Mouse (Mus musculus): ENCODE measurements at regions not wholly inside any gene's neighbourhood (a gene's known extent, or its start where the extent isn't known, plus 50 kb on each side); places are given as distances from the start of the nearest gene placed in this dataset.

GRCm38 (mm10) chr4:153876954-153877642 is 79.9 kb upstream of the A430005L14Rik start:
- no peak overlapping the region for H3K4me3 ChIP-seq (ENCODE audit: insufficient read depth, low read length)
- no peaks in the 10 kb centered on the region for H3K4me1 ChIP-seq (ENCODE audit: control insufficient read depth, insufficient read depth, low read length)
- no peak for TF ChIP-seq POLR2A (IDR thresholded peaks at IDR 0.05; ENCODE audit: borderline replicate concordance, low read depth, low read length)
- TF ChIP-seq CTCF (IDR thresholded peaks at IDR 0.05; ENCODE audit: low read depth, low read length): no peak
- H3K27ac ChIP-seq (ENCODE audit: insufficient read depth, low read depth, low read length): no peak overlapping the region

DNA sequence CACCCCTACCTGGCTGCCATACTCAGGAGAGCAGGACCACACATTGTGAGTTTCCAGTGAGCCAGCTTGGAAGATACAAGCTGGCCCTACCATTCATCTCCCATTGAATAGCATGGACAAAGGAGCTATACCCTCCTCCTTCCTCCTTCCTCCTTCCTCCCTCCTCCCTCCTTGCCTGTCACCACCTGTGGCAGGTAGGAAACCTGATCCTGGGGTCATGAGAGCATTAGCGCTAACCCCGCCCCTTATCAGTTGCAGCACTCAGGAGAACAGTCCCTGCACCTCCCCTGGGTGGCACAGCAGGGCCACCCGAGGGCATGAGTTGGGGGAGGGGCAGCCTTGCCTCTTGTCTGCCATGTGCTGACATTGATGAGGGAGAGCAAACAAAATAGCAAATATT is 74.0 kb upstream of the A430005L14Rik start:
- no peak overlapping the region for H3K27ac ChIP-seq (ENCODE audit: insufficient read depth, low read depth, low read length)
- H3K4me1 ChIP-seq (ENCODE audit: control insufficient read depth, insufficient read depth, low read length): no peaks in the 10 kb centered on the region
- no peak for TF ChIP-seq CTCF (IDR thresholded peaks at IDR 0.05; ENCODE audit: low read depth, low read length)
- no peak overlapping the region for H3K4me3 ChIP-seq (ENCODE audit: insufficient read depth, low read length)

GRCm38 (mm10) chr4:153884044-153884443 is 73.0 kb upstream of the A430005L14Rik start:
- no peak for TF ChIP-seq POLR2A (IDR thresholded peaks at IDR 0.05; ENCODE audit: borderline replicate concordance, low read depth, low read length)
- no peak for TF ChIP-seq CTCF (IDR thresholded peaks at IDR 0.05; ENCODE audit: low read depth, low read length)
- H3K27ac ChIP-seq (ENCODE audit: insufficient read depth, low read depth, low read length): no peak overlapping the region
- H3K4me1 ChIP-seq (ENCODE audit: control insufficient read depth, insufficient read depth, low read length): no peaks in the 10 kb centered on the region
- no peak overlapping the region for H3K4me3 ChIP-seq (ENCODE audit: insufficient read depth, low read length)

DNA sequence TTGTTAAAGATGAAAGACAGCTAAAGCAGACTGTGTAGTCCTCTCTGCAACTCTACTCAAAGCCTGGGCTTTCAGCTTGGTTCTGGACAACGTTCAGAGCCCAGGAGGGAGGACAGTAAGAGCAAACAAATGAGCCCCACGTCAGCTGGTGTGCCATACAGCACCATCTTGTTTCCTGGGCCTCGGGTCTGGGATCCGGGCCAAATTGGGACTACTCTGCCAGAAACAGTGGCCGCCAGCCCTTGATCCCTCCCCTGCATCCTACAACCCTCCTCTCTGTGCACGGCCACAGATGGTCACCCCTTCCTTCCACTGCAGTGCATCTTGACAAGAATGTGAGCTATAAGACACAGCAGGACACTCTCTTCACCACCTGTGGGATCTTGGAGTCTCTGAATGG is 71.2 kb upstream of the A430005L14Rik start:
- TF ChIP-seq CTCF (IDR thresholded peaks at IDR 0.05; ENCODE audit: low read depth, low read length) (no peak), POLR2A (IDR thresholded peaks at IDR 0.05; ENCODE audit: borderline replicate concordance, low read depth, low read length) (no peak)
- Histone ChIP-seq H3K4me3 (ENCODE audit: insufficient read depth, low read length) (no peak overlapping the region), H3K27ac (ENCODE audit: insufficient read depth, low read depth, low read length) (no peak overlapping the region), H3K4me1 (ENCODE audit: control insufficient read depth, insufficient read depth, low read length) (no peaks in the 10 kb centered on the region)

- Histone ChIP-seq H3K4me3 (ENCODE audit: insufficient read depth, low read length) (no peak overlapping the region), H3K27ac (ENCODE audit: insufficient read depth, low read depth, low read length) (no peak overlapping the region), H3K4me1 (ENCODE audit: control insufficient read depth, insufficient read depth, low read length) (no peaks in the 10 kb centered on the region)
- TF ChIP-seq POLR2A (IDR thresholded peaks at IDR 0.05; ENCODE audit: borderline replicate concordance, low read depth, low read length) (no peak), CTCF (IDR thresholded peaks at IDR 0.05; ENCODE audit: low read depth, low read length) (no peak)
These were observed 66.9 kb upstream of the A430005L14Rik start for GRCm38 (mm10) chr4:153890130-153890529.

DNA sequence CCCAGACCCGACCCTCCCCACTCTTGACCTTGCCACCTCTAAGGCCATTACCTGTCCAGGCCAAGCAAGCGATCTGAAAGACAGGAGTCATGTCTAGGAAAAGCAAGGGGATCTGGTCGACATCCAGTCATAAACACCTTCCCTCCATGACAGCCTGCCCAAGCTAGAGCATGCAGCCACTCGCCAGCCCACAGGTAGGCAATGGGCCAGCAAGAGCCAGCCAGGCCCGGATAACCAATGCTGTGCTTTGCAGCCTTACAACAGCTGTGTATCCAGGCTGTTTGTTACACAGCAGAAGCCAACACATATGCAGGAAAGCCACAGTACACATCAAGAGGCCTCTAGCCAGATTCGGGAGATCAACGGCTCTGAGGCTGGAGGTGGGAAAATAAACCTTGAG is 57.3 kb upstream of the A430005L14Rik start:
- Histone ChIP-seq H3K27ac (ENCODE audit: insufficient read depth, low read depth, low read length) (no peak overlapping the region), H3K4me3 (ENCODE audit: insufficient read depth, low read length) (no peak overlapping the region), H3K4me1 (ENCODE audit: control insufficient read depth, insufficient read depth, low read length) (no peaks in the 10 kb centered on the region)
- TF ChIP-seq POLR2A (IDR thresholded peaks at IDR 0.05; ENCODE audit: borderline replicate concordance, low read depth, low read length) (no peak), CTCF (IDR thresholded peaks at IDR 0.05; ENCODE audit: low read depth, low read length) (no peak)

DNA sequence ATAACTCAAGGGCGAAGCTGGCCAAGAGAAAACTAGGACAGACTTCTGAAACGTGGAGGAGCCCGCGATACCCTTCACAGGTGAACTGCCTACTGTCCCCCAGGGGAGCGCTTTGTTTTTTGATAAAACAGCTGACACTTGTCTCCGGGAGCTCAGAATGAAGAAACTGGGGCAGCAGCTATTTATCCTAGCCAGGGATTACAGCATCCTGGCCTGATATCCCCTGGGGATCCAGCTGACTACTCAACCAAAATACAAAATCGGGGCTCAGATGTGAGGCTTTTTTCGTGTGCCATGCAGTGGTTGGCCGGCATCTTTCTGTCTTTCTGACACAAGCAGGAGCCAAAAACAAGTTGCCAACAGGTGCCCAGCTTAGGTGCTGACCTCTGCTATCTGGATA is 52.0 kb upstream of the A430005L14Rik start:
- Histone ChIP-seq H3K4me1 (ENCODE audit: control insufficient read depth, insufficient read depth, low read length) (no peaks in the 10 kb centered on the region), H3K27ac (ENCODE audit: insufficient read depth, low read depth, low read length) (no peak overlapping the region), H3K4me3 (ENCODE audit: insufficient read depth, low read length) (no peak overlapping the region)
- TF ChIP-seq POLR2A (IDR thresholded peaks at IDR 0.05; ENCODE audit: borderline replicate concordance, low read depth, low read length) (no peak), CTCF (IDR thresholded peaks at IDR 0.05; ENCODE audit: low read depth, low read length) (no peak)

DNA sequence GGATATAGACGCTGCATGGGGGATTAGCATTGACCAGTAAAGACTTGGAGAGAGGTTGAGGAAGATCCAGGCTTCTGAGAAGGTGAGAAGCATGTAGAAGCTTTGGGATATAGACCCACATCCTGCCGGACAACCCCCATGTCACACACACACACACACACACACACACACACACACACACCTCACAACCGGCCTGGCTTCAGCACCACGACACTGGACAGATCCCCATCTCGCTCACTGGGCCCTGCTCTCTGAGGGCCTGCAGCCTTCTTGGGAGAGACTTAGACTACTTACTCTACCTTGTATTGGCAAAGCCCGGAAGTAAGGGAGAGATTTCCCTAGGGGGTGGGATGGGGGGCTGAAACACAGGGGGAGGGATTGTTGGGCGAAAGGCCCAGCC is 51.5 kb upstream of the A430005L14Rik start:
- TF ChIP-seq POLR2A (IDR thresholded peaks at IDR 0.05; ENCODE audit: borderline replicate concordance, low read depth, low read length): no peak
- no peak for TF ChIP-seq CTCF (IDR thresholded peaks at IDR 0.05; ENCODE audit: low read depth, low read length)
- no peak overlapping the region for H3K27ac ChIP-seq (ENCODE audit: insufficient read depth, low read depth, low read length)
- H3K4me3 ChIP-seq (ENCODE audit: insufficient read depth, low read length): no peak overlapping the region
- no peaks in the 10 kb centered on the region for H3K4me1 ChIP-seq (ENCODE audit: control insufficient read depth, insufficient read depth, low read length)
